Mouse (Mus musculus): Measurements from ENCODE around the gene Arl4d. TPM values are rescaled to one million over a fixed set of nuclear protein-coding genes. Genes with fewer than 3 reads are reported as not detected.
"Not testable (repeated sequence)": the region's sequence is repeated elsewhere in the genome, so short reads cannot be mapped to it uniquely, and the experiment has no call there.

Gene Arl4d
- total RNA-seq, 4 experiments from 2014 or later: 12.5 to 22.1 (median 16.4) TPM

DNA sequence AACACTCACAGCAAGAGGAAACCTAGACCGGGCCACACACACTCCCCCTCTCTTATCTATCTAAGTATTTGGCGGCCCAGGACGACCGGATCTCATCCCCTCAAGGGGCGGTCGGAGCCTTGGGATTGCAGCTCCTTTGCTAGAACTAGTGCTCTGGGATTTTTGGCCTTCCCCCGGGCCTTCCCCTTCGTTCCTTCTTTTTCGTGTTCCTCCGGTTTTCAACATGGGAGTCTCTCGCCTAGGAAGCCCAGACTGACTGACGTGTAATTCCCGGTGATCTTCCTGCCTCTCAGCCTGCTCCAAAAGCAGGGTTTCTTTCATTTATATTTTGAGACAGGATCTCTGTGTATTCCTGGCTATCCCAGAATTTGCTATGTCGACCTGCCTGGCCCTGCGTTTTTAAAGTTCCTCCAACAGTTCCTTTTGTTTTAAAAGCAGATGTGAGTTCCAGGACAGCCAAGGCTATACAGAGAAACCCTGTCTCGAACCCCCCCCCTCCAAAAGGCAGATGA is 19.0 kb upstream of the Arl4d start:
- DNase-seq: not testable (repeated sequence)

GRCm38 (mm10) chr11:101647093-101647492 is 18.2 kb upstream of the Arl4d start:
- DNase-seq: not testable (repeated sequence)

DNA sequence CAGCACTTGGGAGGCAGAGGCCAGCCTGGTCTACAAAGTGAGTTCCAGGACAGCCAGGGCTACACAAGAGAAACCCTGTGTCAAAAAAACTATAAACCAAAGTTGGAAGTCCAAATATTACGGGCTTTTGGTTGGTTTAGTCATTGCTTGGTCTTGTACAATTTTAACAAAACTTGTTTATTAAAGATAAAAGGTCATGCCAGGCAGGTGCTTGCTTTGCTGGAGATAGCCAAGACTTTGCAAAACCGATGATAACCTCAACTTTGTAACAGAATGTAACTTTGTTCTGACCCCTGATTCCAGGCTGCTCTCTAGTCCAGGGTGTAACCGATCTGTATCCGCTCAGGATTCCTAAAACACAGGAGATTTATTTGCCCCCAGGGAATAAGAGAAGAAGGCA is 9.0 kb upstream of the Arl4d start:
- DNase-seq: no peak

DNA sequence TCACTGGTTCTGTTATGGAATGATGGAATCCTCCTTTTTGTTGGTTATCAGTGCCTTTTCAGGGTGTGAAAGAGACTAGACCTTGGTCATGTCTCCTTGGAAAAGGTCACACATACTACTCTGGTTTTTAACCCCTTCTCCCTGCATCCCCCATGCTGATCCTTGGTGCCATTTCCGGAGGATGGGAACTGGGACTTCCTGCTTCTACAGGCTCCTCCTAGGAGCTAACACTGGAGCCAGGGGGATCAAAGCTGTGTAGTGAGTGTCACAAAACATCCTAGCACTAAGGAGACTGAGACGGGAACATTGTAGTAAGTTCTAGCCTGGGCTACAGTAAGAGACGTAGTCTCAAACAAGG is 7.8 kb upstream of the Arl4d start:
- no peak for DNase-seq

DNA sequence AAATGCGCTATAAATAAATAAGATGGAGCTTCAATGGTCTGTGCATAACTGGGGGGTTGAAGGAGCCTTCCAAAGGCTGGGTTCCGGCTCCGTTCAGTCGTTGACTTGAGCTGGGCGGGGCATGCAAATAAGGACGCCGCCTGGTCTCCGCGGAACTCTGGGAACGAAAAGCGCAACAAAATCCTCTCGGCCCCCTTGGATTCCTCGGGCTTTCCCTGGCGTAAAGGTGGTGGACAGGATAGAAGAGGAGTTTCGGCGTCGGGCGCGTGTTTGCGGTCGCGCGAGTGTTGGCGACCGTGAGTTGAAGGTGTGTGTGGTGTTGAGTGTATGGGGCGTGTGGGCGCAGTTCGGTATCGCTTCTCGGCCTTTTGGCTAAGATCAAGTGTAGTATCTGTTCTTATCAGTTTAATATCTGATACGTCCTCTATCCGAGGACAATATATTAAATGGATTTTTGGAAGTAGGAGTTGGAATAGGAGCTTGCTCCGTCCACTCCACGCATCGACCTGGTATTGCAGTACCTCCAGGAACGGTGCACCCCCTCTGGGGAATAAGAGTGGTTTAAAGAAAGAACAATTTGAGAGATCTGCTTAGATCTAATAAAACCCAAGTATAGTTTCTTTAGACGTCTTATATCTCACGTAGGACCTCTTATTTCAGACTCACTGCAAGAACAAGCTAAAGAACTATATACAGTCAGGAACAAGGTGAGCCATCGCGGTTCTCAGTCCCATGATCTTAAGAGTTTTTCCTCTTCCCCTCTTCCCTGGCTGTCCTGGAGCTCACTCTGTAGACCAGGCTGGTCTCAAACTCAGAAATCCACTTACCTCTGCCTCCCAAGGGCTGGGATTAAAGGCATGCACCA is 7.2 kb upstream of the Arl4d start:
- peak; percentile 71 for DNase-seq

DNA sequence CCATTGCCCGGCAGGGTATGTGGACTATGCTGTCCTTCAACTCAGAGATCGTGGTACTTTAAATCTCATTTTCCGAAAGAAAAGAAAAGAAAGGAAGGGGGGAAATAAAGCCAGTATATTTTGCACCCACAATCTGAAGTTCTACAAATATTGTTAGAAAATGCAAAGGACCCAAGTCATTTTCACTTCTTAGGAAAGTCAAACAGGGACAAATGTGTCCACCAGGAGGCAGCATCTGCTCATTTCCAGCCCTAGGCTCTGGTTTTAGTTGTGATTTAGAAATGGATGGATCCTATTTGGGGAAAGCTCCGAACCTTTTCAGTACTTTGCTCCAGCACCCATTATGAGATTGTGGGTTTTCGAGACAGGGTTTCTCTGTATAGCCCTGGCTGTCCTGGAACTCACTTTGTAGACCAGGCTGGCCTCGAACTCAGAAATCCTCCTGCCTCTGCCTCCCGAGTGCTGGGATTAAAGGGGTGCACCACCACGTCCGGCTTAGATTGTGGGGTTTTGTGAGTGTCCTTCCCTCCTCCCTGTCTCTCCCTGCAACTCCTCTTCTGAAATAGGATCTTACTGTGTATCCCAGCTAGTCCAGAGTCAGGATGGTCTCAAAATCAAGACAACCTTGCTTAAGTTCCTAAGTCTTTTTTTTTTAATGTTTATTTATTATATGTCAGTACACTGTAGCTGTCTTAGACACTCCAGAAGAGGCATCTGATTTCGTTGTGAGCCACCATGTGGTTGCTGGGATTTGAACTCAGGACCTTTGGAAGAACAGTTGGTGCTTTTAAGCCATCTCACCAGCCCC is 6.4 kb upstream of the Arl4d start:
- no peak for DNase-seq

- no peak for DNase-seq
Measured at GRCm38 (mm10) chr11:101661191-101661590, 4.2 kb upstream of the Arl4d start.

GRCm38 (mm10) chr11:101661786-101662185 is 3.6 kb upstream of the Arl4d start:
- DNase-seq: no peak

- DNase-seq: no peak
Measured at GRCm38 (mm10) chr11:101663229-101664027, 1.9 kb upstream of the Arl4d start.

- no peak for DNase-seq
Measured at GRCm38 (mm10) chr11:101665636-101665992, 273 bp downstream of the Arl4d start.

DNA sequence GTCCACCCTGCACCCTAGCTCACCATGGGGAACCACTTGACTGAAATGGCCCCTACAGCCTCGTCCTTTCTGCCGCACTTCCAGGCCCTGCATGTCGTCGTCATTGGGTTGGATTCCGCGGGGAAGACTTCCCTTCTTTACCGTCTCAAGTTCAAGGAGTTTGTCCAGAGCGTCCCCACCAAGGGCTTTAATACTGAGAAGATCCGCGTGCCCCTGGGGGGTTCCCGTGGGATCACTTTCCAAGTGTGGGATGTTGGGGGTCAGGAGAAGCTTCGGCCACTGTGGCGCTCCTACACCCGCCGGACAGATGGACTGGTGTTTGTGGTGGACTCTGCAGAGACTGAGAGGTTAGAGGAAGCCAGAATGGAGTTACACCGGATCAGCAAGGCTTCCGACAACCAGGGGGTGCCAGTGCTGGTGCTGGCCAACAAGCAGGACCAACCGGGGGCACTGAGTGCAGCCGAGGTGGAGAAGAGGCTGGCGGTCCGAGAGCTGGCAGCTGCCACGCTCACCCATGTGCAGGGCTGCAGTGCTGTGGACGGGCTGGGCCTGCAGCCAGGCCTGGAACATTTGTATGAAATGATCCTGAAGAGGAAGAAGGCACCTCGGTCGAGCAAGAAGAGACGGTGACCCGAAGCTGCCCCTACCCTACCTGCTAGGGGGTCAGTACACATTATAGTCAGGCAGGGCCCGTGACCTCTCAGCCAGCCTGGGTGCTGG is 1.4 kb downstream of the Arl4d start:
- no peak for DNase-seq

DNA sequence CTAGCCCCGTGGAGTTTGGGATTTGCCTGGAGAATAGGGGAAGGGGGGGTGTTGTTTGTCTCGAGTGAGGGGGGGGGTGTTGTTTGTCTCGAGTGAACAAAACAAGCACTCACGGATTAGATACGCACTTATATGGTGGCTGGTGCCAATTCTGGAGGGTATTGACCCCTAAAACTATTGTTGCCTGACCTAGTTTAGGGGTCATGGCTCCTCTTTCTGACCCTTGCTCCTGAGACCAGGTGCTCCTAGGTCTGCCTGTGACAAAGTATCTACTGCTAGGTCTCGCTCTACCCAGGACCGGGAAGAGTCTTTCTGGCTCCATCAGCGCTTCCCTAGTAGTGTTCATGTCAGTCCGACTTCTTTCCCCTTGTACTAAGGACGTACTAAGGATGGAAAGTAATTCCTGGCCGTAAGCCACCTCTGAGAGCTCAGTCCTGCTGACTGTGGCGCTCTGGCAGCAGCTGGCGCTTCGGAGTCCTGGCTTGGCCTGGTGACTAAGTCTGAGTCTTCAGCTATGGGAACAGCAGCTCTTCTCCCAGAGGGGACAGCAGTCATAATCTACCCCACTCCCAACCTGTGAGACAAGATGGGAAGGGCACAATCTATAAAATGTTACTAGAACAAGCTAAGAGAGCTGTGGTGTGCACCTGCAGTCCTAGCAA is 2.7 kb downstream of the Arl4d start:
- DNase-seq: peak; percentile 69

GRCm38 (mm10) chr11:101668546-101669261 is 3.4 kb downstream of the Arl4d start:
- no peak for DNase-seq

DNA sequence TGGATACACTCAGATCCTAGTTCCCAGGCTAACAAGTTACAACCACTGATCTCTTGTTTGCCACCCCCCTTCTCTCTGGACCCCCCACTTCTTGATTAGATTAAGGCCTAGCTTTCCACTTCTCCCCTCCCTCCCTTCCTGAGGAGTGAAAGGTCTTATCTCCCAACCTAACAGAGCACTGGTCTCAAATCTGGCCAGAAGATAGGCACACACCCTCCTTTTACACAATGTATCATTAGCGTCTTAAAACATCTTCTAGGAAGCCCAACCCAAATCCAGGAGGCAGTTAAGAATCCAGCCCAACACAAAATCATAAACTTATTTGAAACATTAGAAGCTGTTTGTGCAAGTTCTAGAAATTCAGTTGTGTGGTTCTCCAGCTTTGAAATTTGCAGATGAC is 5.0 kb downstream of the Arl4d start:
- no peak for DNase-seq

DNA sequence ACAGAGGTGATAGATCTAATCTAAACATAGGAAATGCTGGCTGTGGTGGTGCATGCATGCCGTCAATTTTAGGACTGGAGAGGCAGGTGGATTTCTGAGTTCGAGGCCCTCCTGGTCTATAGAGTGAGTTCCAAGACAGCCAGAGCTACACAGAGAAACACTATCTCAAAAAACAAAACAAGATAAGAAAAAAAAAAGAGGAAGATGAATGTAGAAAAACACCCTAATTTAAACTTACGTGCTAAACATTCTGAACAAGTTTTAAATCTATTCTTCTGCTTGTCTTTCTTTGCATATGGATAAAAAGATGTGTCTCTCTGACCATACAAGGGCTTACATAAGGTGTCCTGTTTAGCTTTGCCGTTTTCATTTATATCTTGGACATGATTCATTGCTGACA is 5.9 kb downstream of the Arl4d start:
- DNase-seq: no peak

DNA sequence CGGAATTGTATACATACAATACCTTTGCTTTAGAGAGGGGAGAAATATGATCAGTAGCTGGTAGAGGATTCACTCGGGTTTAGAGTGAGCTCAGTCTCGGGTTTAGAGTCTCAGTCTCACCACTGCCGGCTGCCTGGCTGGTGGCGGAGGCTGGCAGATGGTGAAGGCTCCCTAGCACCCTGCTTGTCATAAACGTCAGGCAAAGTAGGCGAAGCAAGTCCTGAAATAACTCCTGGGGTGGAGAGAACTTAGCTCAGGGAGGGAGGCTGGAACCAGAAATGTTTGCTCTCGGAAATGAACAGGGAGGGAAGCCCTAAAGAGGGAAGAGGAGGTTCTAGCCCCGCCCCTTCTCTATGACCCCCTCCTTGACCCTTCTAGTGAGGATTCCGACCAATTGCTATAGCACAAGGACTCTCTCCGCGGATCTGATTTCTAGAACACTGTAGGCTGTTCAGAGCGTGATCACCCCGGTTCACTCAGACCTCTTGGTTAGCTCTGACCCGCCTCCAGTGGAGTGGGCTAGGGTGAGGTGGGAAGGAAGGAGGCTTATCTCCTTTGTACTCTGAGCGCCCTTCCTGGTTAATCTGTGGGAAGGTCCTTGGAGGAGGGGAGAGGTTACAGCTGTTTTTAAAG is 7.8 kb downstream of the Arl4d start:
- no peak for DNase-seq

GRCm38 (mm10) chr11:101674106-101674505 is 8.8 kb downstream of the Arl4d start:
- DNase-seq: no peak

- DNase-seq: no peak
Measured at GRCm38 (mm10) chr11:101675349-101675748, 10.0 kb downstream of the Arl4d start.

DNA sequence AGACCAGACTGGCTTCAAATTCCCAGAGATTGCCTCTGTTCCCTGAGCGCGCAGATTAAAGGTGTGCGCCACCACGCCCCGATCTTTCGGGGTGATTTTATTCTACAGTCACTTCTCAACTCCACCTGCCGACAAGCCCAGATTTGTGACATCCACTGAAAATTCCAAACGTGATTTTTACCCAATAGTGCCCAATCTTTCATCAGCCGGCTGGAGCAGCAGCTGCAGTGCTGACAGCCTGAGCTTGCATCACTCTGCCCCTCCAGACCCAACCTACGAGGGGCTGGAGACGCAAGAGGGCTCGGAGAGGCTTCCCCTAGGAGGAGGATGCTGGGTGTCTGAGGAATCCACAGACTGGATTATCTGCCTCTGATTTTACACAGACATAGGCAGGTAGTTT is 12.3 kb downstream of the Arl4d start:
- no peak for DNase-seq

GRCm38 (mm10) chr11:101678770-101679169 is 13.4 kb downstream of the Arl4d start:
- no peak for DNase-seq
